Mouse (Mus musculus) E14TG2a.4 (cell line): Measurements from ENCODE around the gene Ebf1.

Experiments used
- CTCF ChIP-seq: conservative IDR thresholded peaks from 2 replicates; pipeline ENCODE4 v1.5.1; 2014; ENCODE audit warnings: low read length
- NANOG ChIP-seq: IDR thresholded peaks from 2 replicates; pipeline ENCODE4 v1.6.1; 2014; ENCODE audit warnings: borderline replicate concordance, low read length, mixed read lengths
- POU5F1 ChIP-seq: IDR thresholded peaks from 2 replicates; pipeline ENCODE4 v1.6.1; 2014; ENCODE audit warnings: low read length, borderline replicate concordance

DNA sequence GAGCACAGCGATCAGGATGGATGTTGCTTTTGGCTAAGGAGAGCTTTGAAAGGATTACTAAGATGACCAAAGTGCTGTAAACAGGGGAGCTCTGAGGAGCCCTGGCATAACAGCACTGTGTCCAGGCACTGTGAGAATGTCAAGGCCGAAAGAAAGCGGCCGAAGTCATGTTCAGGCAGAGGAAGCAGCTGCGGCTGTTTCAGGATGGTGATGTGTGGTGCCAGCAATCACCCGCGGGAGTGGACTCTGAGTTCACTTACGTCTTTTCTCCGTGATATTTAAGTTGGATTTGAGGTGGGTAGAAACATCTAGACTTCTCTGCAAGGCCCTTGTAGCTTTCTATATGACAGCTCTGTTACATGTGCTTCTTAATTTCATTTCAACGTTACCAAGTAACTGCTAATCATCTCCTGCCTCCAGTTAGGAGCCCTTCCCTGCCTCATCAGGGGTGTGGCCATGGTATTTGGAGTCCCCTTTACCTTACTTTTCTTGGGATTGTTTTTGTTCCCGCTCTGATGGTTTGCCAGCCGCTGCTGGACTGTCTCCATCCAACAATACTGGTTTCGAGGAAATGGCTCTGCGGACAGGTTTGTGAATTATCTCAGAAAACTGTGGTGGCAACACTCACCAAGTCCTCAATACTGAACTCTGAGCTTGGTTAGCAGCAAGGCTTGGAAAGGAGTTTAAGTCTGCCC lies 345.8 kb downstream of the Ebf1 start:
- TF ChIP-seq CTCF (no peak), POU5F1 (no peak), NANOG (no peak)
